Mouse (Mus musculus) v-Abl transformed pro-B cells (cell line): Measurements from ENCODE around the gene Fam214b.

ENCODE experiments used
- in situ Hi-C, 2 experiments: fragments of 400-800 bp; cut with MboI; formaldehyde crosslinking; loops; one replicate each; pipeline ENCODE4 v1.15.1; 2025; ENCODE audit not compliant: unreplicated experiment in 2 of 2

Fam214b gene

DNA sequence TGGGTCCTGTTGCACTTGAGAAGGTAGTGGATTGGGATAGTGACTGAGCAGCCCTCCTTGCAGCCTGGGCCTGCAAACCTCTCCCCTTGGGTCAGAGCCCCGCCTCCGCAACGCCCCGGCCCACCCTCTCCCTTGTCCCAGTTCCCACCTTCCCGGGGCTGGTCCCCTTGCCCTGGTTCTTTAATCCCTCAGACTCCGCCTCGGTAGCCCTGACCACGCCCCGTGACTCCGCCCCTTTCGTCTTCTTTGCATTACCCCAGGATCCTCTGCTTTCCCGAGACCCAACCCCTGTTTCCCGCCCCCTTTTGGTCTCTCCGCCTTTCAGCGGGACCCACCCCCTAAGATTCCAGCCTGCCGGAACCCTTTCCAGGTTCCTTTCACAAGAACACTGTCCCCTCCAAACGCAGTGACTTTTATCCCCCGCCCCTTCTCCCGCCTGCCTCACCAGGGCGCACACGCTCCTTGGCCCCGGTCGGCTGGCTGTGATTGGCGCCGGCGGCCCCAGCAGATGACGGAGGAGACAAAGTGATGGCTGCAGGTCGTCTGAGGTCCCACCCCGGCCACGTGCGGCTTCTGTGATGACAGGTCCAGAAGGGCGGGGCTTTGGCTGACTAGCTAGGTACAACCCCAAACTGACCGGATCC is at the start of gene Fam214b:
Gene Fam214b (minus strand): TSS at position 562 of the 644 bp plus-strand sequence.
- in situ Hi-C loops: loop anchor here (5.0 to 10.0 kb wide), 3 partner anchors 372 to 659 kb away; partner anchors contain the start of genes Creb3 (in 1 of the 2), Olfr70 (in 1 of the 2) and Tln1 (in 1 of the 2)

DNA sequence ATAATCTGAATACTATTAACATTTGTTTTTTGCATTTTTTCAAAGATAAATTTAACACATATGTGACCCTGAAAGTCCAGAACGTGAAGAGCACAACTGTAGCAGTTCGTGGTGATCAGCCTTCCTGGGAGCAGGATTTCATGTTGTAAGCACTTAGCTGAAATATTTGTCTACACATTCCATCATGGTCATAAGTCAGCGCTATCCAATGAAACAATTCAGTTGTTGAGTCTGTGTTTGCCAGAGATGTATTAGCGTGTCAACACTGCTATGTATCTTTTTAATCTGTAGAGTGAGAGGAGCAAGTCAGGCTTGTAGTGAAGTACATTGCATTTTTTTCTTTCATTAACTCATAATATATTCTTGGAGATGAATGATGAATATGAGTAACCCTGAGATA is 45.2 kb upstream of the Fam214b start:
- in situ Hi-C loops: no loop called here

DNA sequence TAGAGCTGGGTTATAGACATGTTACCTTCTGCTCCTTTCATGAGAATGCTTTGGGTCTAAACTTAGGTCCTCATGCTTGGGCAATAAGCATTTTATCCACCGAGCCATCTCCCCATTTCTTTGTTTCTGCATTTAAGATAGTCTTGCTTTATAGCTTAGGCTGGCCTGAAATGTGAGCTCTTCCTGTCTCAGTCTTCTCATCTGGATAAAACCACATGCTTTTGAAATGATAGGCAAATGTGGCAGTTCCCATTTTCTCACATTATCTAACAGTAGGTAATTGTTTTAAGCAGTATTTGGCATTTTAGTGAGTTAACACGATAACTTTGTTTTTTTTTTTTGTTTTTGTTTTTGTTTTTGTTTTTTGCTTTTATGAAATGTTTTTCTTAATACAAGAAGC is 43.9 kb upstream of the Fam214b start:
- in situ Hi-C loops: no loop called here

GRCm38 (mm10) chr4:43082458-43082857 is 36.4 kb upstream of the Fam214b start:
- in situ Hi-C loops: no loop called here

DNA sequence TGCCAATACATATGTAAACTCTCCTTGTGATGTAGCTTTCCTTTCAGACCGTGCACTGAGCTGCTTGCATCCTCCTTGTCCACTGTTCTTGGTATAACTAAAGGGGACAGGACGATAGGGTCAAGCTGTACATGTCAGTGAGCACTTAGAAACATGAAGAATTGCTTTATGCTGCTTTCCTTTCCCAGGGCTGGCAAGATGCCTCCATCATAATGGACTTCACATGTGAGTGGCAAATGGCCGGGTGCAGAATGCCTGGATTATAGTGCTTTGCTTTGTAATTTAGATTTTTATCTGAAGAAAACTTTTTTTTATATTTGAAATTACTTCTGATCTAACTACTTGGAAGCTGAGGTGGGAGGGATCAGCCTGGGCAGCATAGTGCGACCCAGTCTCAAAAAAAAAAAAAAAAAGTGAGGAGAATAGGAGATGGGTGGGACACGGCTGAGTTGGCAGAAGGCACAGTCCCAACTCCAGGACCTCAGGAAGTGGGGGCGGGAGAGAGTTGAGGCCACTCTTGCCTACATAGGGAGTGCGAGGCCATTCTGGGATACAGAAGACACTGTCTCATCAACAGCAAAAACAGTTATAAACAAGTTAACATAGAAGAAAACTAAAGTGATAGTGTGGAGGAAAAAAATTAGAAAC is 32.2 kb upstream of the Fam214b start:
- in situ Hi-C loops: loop anchor here in 1 of 2 experiments (10.0 kb wide), 1 partner anchor 777 kb away; the partner anchor contains the start of gene Olfr155

DNA sequence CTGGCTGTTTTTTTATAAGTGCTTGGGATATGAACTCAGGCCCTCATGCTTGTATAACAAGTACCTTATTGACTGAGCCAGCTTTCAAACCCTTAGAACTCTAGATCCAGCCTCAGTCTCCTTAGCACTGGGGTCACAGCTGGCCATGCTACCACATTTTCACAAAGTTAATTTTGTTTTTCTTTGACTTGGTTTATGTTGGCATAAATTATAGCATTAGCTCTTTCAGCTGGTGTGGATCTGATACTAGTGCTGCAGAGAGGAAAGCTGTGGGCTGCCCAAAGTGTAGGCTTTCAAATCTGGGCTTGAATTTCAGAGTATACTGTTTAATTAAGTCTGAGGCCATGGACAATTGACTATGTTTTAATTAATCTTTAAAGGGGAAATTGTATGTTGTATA is 28.9 kb upstream of the Fam214b start:
- in situ Hi-C loops: loop anchor here (10.0 to 25.0 kb wide), 2 partner anchors 637 to 780 kb away; partner anchors contain the start of genes Olfr155 (in 1 of the 2), Olfr70 (in 1 of the 2) and Olfr71 (in 1 of the 2)

- in situ Hi-C loops: loop anchor here in 1 of 2 experiments (25.0 kb wide), 1 partner anchor 647 kb away; the partner anchor contains the start of genes Olfr70 and Olfr71
Measured at GRCm38 (mm10) chr4:43065471-43065870, 19.5 kb upstream of the Fam214b start.

DNA sequence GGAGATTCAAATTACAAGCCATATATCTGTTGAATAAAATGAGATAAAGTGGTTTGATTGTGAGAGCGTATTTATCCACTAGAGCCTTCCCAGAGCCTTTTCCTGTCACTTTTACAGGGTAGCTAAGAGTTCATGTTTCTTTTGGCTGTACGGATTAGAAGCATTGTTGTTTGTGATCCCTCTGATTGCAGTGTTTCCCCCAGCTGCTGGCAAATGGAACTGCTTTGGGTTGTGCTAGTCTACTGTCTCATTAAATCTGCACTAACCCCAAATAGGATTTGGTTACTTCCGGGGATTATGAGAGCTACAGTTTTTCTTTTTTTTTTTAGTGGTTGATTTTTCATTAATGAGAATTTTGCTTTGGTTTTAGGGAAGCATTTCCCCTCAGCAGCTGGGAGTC is 14.3 kb upstream of the Fam214b start:
- in situ Hi-C loops: loop anchor here in 1 of 2 experiments (25.0 kb wide), 1 partner anchor 652 kb away; the partner anchor contains the start of genes Olfr70 and Olfr71

- in situ Hi-C loops: loop anchor here in 1 of 2 experiments (25.0 kb wide), 1 partner anchor 653 kb away; the partner anchor contains the start of genes Olfr70 and Olfr71
Measured at GRCm38 (mm10) chr4:43059697-43060096, 13.7 kb upstream of the Fam214b start.

DNA sequence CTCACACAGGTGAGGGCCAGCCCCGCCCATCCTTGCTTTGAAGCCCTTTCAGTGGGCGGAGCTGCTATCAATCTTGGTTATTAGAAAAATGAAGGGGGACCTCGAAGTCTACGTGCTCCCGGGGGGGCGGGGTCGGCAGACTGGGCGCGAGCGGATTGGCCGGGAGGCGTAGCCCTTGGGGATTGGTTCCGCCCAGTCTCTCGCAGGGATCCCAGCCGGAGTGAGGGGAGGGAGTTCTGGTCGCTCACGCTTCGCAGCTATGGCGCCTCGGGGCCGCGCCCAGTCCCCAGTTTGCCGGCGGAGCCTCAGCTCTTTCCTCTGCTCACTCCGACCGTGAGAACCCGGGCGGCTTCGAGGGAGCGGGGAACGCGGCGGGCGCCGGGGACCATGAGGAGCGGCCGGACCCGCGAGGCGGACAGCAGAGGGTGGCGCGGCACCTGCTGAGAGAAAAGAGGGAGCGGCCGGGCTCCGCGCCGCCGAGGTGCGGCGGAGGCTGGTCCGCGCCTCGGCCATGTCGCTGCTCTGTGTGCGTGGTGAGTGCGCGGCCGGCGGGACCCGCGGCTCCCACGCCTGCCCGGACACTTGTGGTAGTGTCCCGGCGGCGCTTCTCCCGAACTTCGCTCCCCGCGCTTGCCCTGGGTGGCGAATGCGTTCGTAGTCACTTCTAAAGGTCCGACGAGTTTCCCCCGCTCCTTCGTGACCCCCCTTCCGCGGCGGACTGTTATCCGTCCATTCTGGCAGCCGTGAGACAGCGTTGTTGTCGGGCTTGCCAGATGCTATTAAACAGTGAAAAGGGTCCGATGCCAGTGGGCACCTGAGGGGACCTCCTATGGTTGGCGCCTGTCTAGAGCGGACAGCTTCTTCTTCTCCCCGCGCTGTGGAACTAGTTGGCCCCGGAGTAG is 13.0 kb upstream of the Fam214b start, which contains the start of gene Unc13b:
Gene Unc13b (plus strand): TSS at position 201 of the 902 bp plus-strand sequence.
- in situ Hi-C loops: loop anchor here in 1 of 2 experiments (25.0 kb wide), 1 partner anchor 653 kb away; the partner anchor contains the start of genes Olfr70 and Olfr71

- in situ Hi-C loops: loop anchor here in 1 of 2 experiments (25.0 kb wide), 1 partner anchor 654 kb away; the partner anchor contains the start of genes Olfr70 and Olfr71
Measured at GRCm38 (mm10) chr4:43058392-43058752, 12.4 kb upstream of the Fam214b start.

- in situ Hi-C loops: loop anchor here in 1 of 2 experiments (25.0 kb wide), 1 partner anchor 655 kb away; the partner anchor contains the start of genes Olfr70 and Olfr71
Measured at GRCm38 (mm10) chr4:43057654-43058053, 11.6 kb upstream of the Fam214b start.

GRCm38 (mm10) chr4:43052627-43053026 is 6.6 kb upstream of the Fam214b start:
- in situ Hi-C loops: loop anchor here in 1 of 2 experiments (25.0 kb wide), 1 partner anchor 660 kb away; the partner anchor contains the start of genes Olfr70 and Olfr71

GRCm38 (mm10) chr4:43047231-43047630 is 1.2 kb upstream of the Fam214b start:
- in situ Hi-C loops: loop anchor here (5.0 to 10.0 kb wide), 3 partner anchors 370 to 658 kb away; partner anchors contain the start of genes Creb3 (in 1 of the 2), Olfr70 (in 1 of the 2) and Tln1 (in 1 of the 2)

DNA sequence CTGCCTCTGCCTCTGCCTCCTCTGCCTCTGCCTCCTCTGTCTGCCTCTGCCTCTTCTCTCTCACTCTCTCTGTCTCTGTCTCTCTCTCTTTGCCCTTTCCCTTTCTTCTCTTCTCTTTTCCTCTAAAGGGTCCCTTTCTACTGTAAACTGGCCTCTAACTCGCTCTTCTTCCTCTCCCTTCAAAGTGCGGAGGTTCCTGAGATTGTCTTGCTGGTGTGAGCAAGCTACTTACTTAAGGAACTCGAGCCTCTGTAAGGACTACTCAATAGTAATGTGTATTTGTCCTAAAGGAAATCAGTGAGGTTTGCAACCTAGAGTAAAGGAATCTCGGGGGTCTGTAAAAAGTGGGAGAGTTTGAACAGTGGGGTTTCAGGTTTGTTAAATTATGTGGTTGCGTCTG is 587 bp upstream of the Fam214b start:
- in situ Hi-C loops: loop anchor here (5.0 to 10.0 kb wide), 3 partner anchors 371 to 658 kb away; partner anchors contain the start of genes Creb3 (in 1 of the 2), Olfr70 (in 1 of the 2) and Tln1 (in 1 of the 2)

DNA sequence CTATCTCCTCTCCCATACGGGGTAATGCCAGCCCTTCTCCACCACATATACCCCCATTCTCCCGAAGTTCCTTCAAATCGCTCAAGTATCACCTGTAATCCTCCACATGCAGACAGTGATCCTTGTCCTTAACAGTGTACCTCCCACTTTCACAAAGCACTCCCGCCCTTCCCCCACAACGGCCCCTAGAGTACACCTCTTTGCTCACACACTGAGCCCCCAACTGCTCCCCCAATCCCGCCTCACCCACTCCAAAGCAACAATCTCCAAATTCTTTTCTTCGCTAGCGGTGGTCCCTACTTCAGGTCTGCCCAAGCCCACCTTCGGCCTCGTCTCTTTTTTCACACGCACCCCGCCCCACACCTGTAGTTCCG is 748 bp downstream of the Fam214b start:
- in situ Hi-C loops: loop anchor here (5.0 to 10.0 kb wide), 3 partner anchors 372 to 660 kb away; partner anchors contain the start of genes Creb3 (in 1 of the 2), Olfr70 (in 1 of the 2) and Tln1 (in 1 of the 2)

DNA sequence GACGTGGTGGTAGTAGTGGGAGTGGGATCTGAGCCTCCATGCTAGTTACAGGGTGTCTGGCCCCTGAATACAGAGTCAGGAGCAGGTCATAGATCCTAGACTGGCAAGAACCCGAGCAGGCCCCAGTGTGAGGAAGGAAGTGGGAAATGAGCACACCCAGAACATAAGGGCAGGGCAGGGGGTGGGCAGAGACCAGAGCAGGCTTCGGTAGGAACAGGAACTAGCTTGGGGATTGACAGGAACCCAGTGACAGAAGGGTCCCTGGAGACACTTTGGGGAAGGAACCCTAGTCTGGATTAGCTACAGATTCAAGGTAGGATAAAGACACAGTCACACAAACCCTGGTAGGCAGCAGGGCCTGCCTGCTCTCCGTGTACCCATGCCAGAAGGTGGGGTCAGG is 1.3 kb downstream of the Fam214b start:
- in situ Hi-C loops: loop anchor here (5.0 to 10.0 kb wide), 4 partner anchors 373 to 660 kb away; partner anchors contain the start of genes Creb3 (in 2 of the 2), Tln1 (in 2 of the 2) and Olfr70 (in 1 of the 2)

- in situ Hi-C loops: loop anchor here (5.0 to 10.0 kb wide), 3 partner anchors 518 to 661 kb away; partner anchors contain the start of genes Creb3 (in 2 of the 2), Tln1 (in 2 of the 2) and Olfr70 (in 1 of the 2)
Measured at GRCm38 (mm10) chr4:43043644-43044357, 2.2 kb downstream of the Fam214b start.
